Mouse (Mus musculus): Measurements from ENCODE around the gene Pms1. TPM values are rescaled to one million over a fixed set of nuclear protein-coding genes. Genes with fewer than 3 reads are reported as not detected.
"Not testable (repeated sequence)": the region's sequence is repeated elsewhere in the genome, so short reads cannot be mapped to it uniquely, and the experiment has no call there.

The Pms1 gene
- polyA plus RNA-seq, 1 experiment from 2014 or later: 8.1 TPM

GRCm38 (mm10) chr1:53300506-53300905 is 3.7 kb upstream of the Pms1 start:
- 77% methylated on average over 4 of the region's 4 CpGs for WGBS
- peaks cover 8% of the 10 kb centered on the region for H3K4me1 ChIP-seq (replicated peaks)
- ATAC-seq (replicated peaks; ENCODE audit: insufficient number of reproducible peaks, insufficient read depth, low FRiP score, low read depth): no peak

GRCm38 (mm10) chr1:53291197-53291596 is 5.6 kb downstream of the Pms1 start:
- Histone ChIP-seq H3K9ac (no peak overlapping the region), H3K4me2 (no peak overlapping the region), H3K4me3 (no peak overlapping the region), H3K27ac (no peak overlapping the region), H3K27me3 (no peaks in the 10 kb centered on the region), H3K4me1 (replicated peaks) (0 out of 2 replicates have a peak, but pooled peaks cover 3% of the 10 kb centered on the region), H3K36me3 (no peaks in the 10 kb centered on the region; the same call in 1 of the 2 replicates), H3K9me3 (replicated peaks) (no peaks in the 10 kb centered on the region)
- no peak for ATAC-seq (replicated peaks; ENCODE audit: insufficient number of reproducible peaks, insufficient read depth, low FRiP score, low read depth)
- 49% methylated on average over 3 of the region's 3 CpGs for whole genome bisulfite sequencing

More at GRCm38 (mm10) chr1:53300506-53300905, 3.7 kb upstream of the Pms1 start:
- Histone ChIP-seq H3K9me3 (replicated peaks) (no peaks in the 10 kb centered on the region), H3K4me2 (no peak overlapping the region), H3K9ac (no peak overlapping the region), H3K4me3 (no peak overlapping the region), H3K27ac (no peak overlapping the region), H3K27me3 (no peaks in the 10 kb centered on the region), H3K36me3 (no peaks in the 10 kb centered on the region)

GRCm38 (mm10) chr1:53272646-53273045 is 24.2 kb downstream of the Pms1 start:
- Histone ChIP-seq H3K27ac (no peak overlapping the region), H3K27me3 (no peaks in the 10 kb centered on the region), H3K9me3 (replicated peaks) (no peaks in the 10 kb centered on the region), H3K9ac (no peak overlapping the region), H3K4me1 (replicated peaks) (no peaks in the 10 kb centered on the region), H3K4me3 (no peak overlapping the region), H3K4me2 (no peak overlapping the region), H3K36me3 (no peaks in the 10 kb centered on the region)
- ATAC-seq (replicated peaks; ENCODE audit: insufficient number of reproducible peaks, insufficient read depth, low FRiP score, low read depth): no peak

GRCm38 (mm10) chr1:53269901-53270300 is 26.9 kb downstream of the Pms1 start:
- Histone ChIP-seq H3K9ac (no peak overlapping the region), H3K27ac (no peak overlapping the region), H3K4me3 (no peak overlapping the region), H3K36me3 (peaks cover 3% of the 10 kb centered on the region; the same call in 1 of the 2 replicates), H3K4me1 (replicated peaks) (no peaks in the 10 kb centered on the region), H3K9me3 (replicated peaks) (no peaks in the 10 kb centered on the region), H3K27me3 (no peaks in the 10 kb centered on the region), H3K4me2 (no peak overlapping the region)
- no peak for ATAC-seq (replicated peaks; ENCODE audit: insufficient number of reproducible peaks, insufficient read depth, low FRiP score, low read depth)
- 61% methylated on average over 3 of the region's 3 CpGs for WGBS

GRCm38 (mm10) chr1:53264958-53265612 is 31.7 kb downstream of the Pms1 start:
- not testable (repeated sequence) for H3K36me3 ChIP-seq; H3K4me1 ChIP-seq (replicated peaks); H3K9me3 ChIP-seq (replicated peaks); H3K27ac ChIP-seq; H3K27me3 ChIP-seq; H3K9ac ChIP-seq; ATAC-seq (replicated peaks; ENCODE audit: insufficient number of reproducible peaks, insufficient read depth, low FRiP score, low read depth); H3K4me2 ChIP-seq; H3K4me3 ChIP-seq

DNA sequence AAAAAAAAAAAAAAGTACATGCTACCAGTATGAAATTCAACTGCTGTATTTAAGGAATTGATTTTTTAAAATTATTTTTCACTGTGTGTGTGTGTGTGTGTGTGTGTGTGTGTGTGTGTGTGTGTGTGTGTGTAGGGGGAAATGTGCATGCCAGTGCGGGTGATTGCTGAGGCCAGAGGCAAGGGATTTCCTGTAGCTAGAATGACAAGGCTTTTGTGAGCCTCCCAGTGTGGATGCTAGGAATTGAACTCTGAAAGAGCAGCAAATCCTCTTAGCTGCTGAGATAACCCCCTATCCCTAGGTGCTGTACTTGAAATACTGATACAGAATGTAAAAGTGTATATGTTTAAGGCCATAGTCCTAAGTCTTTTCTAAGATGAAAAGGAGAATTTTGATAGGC is 70.8 kb downstream of the Pms1 start:
- Histone ChIP-seq H3K4me3 (no peak overlapping the region), H3K4me1 (replicated peaks) (no peaks in the 10 kb centered on the region; the same call in 1 of the 2 replicates), H3K4me2 (no peak overlapping the region), H3K9me3 (replicated peaks) (no peaks in the 10 kb centered on the region), H3K27me3 (no peaks in the 10 kb centered on the region), H3K27ac (no peak overlapping the region), H3K36me3 (no peaks in the 10 kb centered on the region), H3K9ac (no peak overlapping the region)
- no peak for ATAC-seq (replicated peaks; ENCODE audit: insufficient number of reproducible peaks, insufficient read depth, low FRiP score, low read depth)
- WGBS: 47% methylated on average over 1 of the region's 1 CpGs

GRCm38 (mm10) chr1:53225616-53226015 is 71.2 kb downstream of the Pms1 start:
- H3K4me3 ChIP-seq: no peak overlapping the region
- H3K36me3 ChIP-seq: no peaks in the 10 kb centered on the region
- no peaks in the 10 kb centered on the region for H3K9me3 ChIP-seq (replicated peaks)
- H3K27ac ChIP-seq: no peak overlapping the region
- 52% methylated on average over 3 of the region's 3 CpGs for WGBS
- no peaks in the 10 kb centered on the region for H3K27me3 ChIP-seq
- no peak overlapping the region for H3K4me2 ChIP-seq
- ATAC-seq (replicated peaks; ENCODE audit: insufficient number of reproducible peaks, insufficient read depth, low FRiP score, low read depth): no peak
- no peaks in the 10 kb centered on the region; the same call in 1 of the 2 replicates for H3K4me1 ChIP-seq (replicated peaks)
- H3K9ac ChIP-seq: no peak overlapping the region

GRCm38 (mm10) chr1:53224775-53225174 is 72.0 kb downstream of the Pms1 start:
- no peak overlapping the region for H3K4me2 ChIP-seq
- no peaks in the 10 kb centered on the region for H3K36me3 ChIP-seq
- ATAC-seq (replicated peaks; ENCODE audit: insufficient number of reproducible peaks, insufficient read depth, low FRiP score, low read depth): no peak
- no peaks in the 10 kb centered on the region for H3K9me3 ChIP-seq (replicated peaks)
- no peak overlapping the region for H3K4me3 ChIP-seq
- H3K9ac ChIP-seq: no peak overlapping the region
- no peaks in the 10 kb centered on the region; the same call in 1 of the 2 replicates for H3K4me1 ChIP-seq (replicated peaks)
- WGBS: 68% methylated on average over 1 of the region's 1 CpGs
- no peak overlapping the region for H3K27ac ChIP-seq
- no peaks in the 10 kb centered on the region for H3K27me3 ChIP-seq

GRCm38 (mm10) chr1:53210136-53210535 is 86.7 kb downstream of the Pms1 start:
- no peaks in the 10 kb centered on the region for H3K9me3 ChIP-seq (replicated peaks)
- H3K4me2 ChIP-seq: no peak overlapping the region
- no peak overlapping the region for H3K9ac ChIP-seq
- ATAC-seq (replicated peaks; ENCODE audit: insufficient number of reproducible peaks, insufficient read depth, low FRiP score, low read depth): no peak
- no peaks in the 10 kb centered on the region for H3K4me1 ChIP-seq (replicated peaks)
- no peak overlapping the region for H3K4me3 ChIP-seq
- no peaks in the 10 kb centered on the region for H3K36me3 ChIP-seq
- no peak overlapping the region for H3K27ac ChIP-seq
- no peaks in the 10 kb centered on the region for H3K27me3 ChIP-seq

DNA sequence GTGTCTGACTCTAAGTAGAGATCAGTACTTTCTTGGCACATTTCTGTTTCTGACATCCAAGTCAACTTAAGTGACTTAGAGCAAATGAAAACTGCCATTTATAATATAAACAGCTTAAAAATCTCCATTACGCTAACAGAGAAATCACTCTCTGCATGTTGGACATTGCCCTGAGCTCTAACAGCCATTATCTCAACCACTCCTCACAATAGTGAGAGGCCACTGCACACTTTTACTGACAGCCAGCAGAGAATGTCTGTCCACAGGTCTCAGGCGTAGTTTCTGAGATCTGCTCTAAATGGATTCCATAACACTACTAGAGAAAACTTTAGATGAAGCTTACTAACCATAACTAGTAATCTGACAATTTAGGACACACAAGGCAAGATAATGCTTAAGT is 92.9 kb downstream of the Pms1 start:
- H3K4me3 ChIP-seq: no peak overlapping the region
- 0 out of 2 replicates have a peak, but pooled peaks cover 2% of the 10 kb centered on the region for H3K4me1 ChIP-seq (replicated peaks)
- H3K9ac ChIP-seq: no peak overlapping the region
- no peak for ATAC-seq (replicated peaks; ENCODE audit: insufficient number of reproducible peaks, insufficient read depth, low FRiP score, low read depth)
- H3K27me3 ChIP-seq: no peaks in the 10 kb centered on the region
- H3K36me3 ChIP-seq: no peaks in the 10 kb centered on the region
- H3K4me2 ChIP-seq: no peak overlapping the region
- WGBS: 60% methylated on average over 2 of the region's 2 CpGs
- H3K27ac ChIP-seq: no peak overlapping the region
- H3K9me3 ChIP-seq (replicated peaks): no peaks in the 10 kb centered on the region

DNA sequence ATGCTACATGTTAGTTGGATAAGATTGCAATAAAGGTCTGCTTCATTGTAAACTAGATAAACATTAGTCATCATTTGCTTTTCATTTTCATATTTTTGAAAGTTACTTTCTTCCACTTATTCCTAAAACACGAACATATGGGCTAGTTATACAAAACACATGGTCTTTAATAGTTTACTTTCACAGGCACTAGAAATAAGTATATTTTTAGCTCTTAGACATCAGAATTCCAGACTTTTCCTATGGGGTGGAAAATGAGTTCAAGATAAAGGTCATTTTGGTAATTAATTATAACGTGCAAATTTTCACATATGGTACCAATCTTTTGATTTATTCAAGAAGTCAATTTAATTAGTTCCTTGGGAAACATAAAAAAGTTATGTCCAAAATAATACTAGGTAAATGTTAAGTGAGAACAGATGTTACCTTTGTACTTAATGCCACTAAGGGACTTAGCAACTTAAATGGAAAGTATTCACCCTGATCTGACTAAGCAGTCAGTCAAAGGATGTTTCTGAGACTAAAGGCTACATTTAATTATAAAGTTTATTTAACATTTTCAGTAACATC is 95.1 kb downstream of the Pms1 start:
- Histone ChIP-seq H3K9ac (no peak overlapping the region), H3K4me2 (no peak overlapping the region), H3K4me3 (no peak overlapping the region), H3K27ac (no peak overlapping the region), H3K36me3 (no peaks in the 10 kb centered on the region), H3K9me3 (replicated peaks) (no peaks in the 10 kb centered on the region), H3K27me3 (no peaks in the 10 kb centered on the region), H3K4me1 (replicated peaks) (0 out of 2 replicates have a peak, but pooled peaks cover 2% of the 10 kb centered on the region)
- no peak for ATAC-seq (replicated peaks; ENCODE audit: insufficient number of reproducible peaks, insufficient read depth, low FRiP score, low read depth)
- WGBS: 77% methylated on average over 2 of the region's 2 CpGs

- ATAC-seq (replicated peaks; ENCODE audit: insufficient number of reproducible peaks, insufficient read depth, low FRiP score, low read depth): no peak
- H3K36me3 ChIP-seq: no peaks in the 10 kb centered on the region
- no peaks in the 10 kb centered on the region for H3K4me1 ChIP-seq (replicated peaks)
- H3K9ac ChIP-seq: no peak overlapping the region
- no peak overlapping the region for H3K27ac ChIP-seq
- 53% methylated on average over 3 of the region's 3 CpGs for WGBS
- no peaks in the 10 kb centered on the region for H3K27me3 ChIP-seq
- no peaks in the 10 kb centered on the region for H3K9me3 ChIP-seq (replicated peaks)
- H3K4me3 ChIP-seq: no peak overlapping the region
- no peak overlapping the region for H3K4me2 ChIP-seq
These were observed 102.3 kb downstream of the Pms1 start for GRCm38 (mm10) chr1:53194536-53194935.
